Mouse (Mus musculus) embryonic facial prominence, embryonic 12.5 days (tissue): ENCODE results near the gene Tada2b. TPM values are rescaled to one million over a fixed set of nuclear protein-coding genes. Genes with fewer than 3 reads are reported as not detected.

Source experiments
- ATAC-seq: fragments of 200-750 bp; cut with Nextera tagmentation; 2 replicates; pipeline ENCODE4 v1.8.0; 2017; ENCODE audit not compliant: insufficient number of reproducible peaks, insufficient read depth, low FRiP score, low TSS enrichment
- H3K27ac ChIP-seq: fragments of 300-500 bp; sonication (generic); 2 replicates; pipeline ENCODE4 v1.5.1; 2016; ENCODE audit warnings: mild to moderate bottlenecking
- H3K27me3 ChIP-seq: fragments of 300-500 bp; sonication (generic); 2 replicates; pipeline ENCODE4 v1.6.1; 2016; ENCODE audit warnings: mild to moderate bottlenecking, moderate library complexity
- H3K36me3 ChIP-seq: fragments of 300-500 bp; sonication (generic); 2 replicates; pipeline ENCODE4 v1.6.1; 2016; ENCODE audit warnings: mild to moderate bottlenecking
- H3K4me1 ChIP-seq: fragments of 300-500 bp; sonication (generic); 2 replicates; pipeline ENCODE4 v1.6.1; 2016
- H3K4me2 ChIP-seq: fragments of 300-500 bp; sonication (generic); replicated peaks from 2 replicates; pipeline ENCODE4 v1.6.1; 2016; ENCODE audit warnings: mild to moderate bottlenecking, moderate library complexity
- H3K4me3 ChIP-seq: fragments of 300-500 bp; sonication (generic); 2 replicates; pipeline ENCODE4 v1.5.1; 2016; ENCODE audit warnings: mild to moderate bottlenecking
- H3K9ac ChIP-seq: fragments of 300-500 bp; sonication (generic); 2 replicates; pipeline ENCODE4 v1.6.1; 2016; ENCODE audit warnings: mild to moderate bottlenecking, moderate library complexity
- H3K9me3 ChIP-seq: fragments of 300-500 bp; sonication (generic); 2 replicates; pipeline ENCODE4 v1.6.1; 2016; ENCODE audit warnings: mild to moderate bottlenecking, moderate library complexity
- WGBS: fragments of 180-500 bp; shearing (Covaris S2); methylation state at CpG from one replicate; pipeline ENCODE4 v1.1.7; 2016; 5-methylcytosine and 5-hydroxymethylcytosine counted together
- polyA plus RNA-seq: library from polyadenylated mRNA; unstranded; fragments of >200 nt; fragmentation: Nextera tagmentation; extraction: Ambion mirVana; gene quantifications from 2 replicates; pipeline ENCODE4 v1.2.1, GENCODE M21; 2016

Gene Tada2b
- polyA plus RNA-seq, 1 experiment from 2014 or later: 2.3 TPM

DNA sequence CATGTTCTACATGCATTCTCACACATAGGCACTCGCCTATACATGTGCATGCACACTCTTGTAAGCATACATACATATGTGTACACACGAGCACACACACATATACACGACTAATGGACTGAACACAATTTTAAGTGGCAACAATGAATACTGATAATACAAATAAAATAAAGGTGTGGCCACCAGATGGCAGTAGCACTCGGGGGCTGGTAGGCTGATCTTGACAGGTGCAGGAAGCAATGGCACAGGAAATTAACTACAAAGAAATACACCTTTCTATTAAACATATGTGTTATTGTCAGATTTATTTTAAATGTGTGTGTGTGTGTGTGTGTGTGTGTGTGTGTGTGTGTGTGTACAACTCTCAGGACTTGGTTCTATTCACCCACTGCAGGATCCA lies 25.2 kb downstream of the Tada2b start:
- 16% methylated on average over 4 of the region's 4 CpGs for WGBS
- H3K4me2 ChIP-seq: no peak overlapping the region
- ATAC-seq: no peak
- H3K36me3 ChIP-seq: no peaks in the 10 kb centered on the region
- no peaks in the 10 kb centered on the region for H3K9me3 ChIP-seq
- H3K9ac ChIP-seq: no peak overlapping the region
- H3K4me3 ChIP-seq: no peak overlapping the region
- H3K27me3 ChIP-seq: no peaks in the 10 kb centered on the region
- peaks cover 3% of the 10 kb centered on the region for H3K4me1 ChIP-seq
- no peak overlapping the region for H3K27ac ChIP-seq

DNA sequence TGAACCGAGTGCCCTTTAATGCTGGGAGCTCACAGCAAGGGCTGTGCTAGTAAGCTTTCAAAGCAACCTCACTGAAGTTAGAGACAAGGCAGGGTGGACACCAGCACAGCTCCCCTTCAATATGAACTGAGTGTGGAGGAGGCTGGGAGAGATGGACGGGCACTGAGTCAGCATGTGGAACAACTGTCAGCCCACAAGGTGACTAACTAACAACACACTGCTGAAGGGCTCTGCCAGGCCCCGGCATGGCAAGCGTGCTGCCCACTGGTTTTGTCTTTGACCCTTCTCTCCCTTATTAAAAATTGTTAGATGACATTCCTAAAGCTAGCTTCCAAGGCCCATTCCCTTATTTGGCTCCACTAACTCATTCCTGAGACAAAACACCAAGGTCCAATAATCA lies 26.4 kb downstream of the Tada2b start:
- no peaks in the 10 kb centered on the region for H3K36me3 ChIP-seq
- H3K4me3 ChIP-seq: no peak overlapping the region
- H3K4me2 ChIP-seq: no peak overlapping the region
- H3K9me3 ChIP-seq: no peaks in the 10 kb centered on the region
- no peaks in the 10 kb centered on the region; the same call in 1 of the 2 replicates for H3K4me1 ChIP-seq
- no peak overlapping the region for H3K27ac ChIP-seq
- WGBS: 75% methylated on average over 4 of the region's 4 CpGs
- no peaks in the 10 kb centered on the region for H3K27me3 ChIP-seq
- no peak overlapping the region for H3K9ac ChIP-seq
- ATAC-seq: no peak

DNA sequence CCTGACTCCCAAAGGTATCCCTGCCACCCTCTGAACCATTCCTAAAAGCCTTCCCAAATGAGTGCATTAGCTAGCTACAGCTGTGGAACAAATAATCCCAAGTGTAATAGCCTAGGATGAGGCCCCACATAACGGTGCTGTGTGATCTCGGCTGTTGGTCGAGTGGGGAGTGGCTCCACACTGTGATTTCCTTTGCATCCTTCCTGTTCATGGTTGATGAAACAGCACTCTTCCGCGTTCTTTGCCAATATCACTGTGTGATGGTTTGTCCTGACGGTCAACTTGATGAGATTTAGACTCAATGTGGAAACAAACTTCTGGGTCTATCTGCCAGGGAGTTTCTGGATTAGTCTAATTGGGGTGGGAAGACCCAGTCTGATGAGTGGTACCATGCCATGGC lies 31.3 kb downstream of the Tada2b start:
- Histone ChIP-seq H3K9ac (no peak overlapping the region), H3K27ac (no peak overlapping the region), H3K36me3 (no peaks in the 10 kb centered on the region), H3K4me3 (no peak overlapping the region), H3K4me1 (peaks cover 7% of the 10 kb centered on the region; the same call in 1 of the 2 replicates), H3K27me3 (no peaks in the 10 kb centered on the region), H3K4me2 (no peak overlapping the region), H3K9me3 (no peaks in the 10 kb centered on the region)
- ATAC-seq: no peak
- 80% methylated on average over 6 of the region's 6 CpGs for WGBS

DNA sequence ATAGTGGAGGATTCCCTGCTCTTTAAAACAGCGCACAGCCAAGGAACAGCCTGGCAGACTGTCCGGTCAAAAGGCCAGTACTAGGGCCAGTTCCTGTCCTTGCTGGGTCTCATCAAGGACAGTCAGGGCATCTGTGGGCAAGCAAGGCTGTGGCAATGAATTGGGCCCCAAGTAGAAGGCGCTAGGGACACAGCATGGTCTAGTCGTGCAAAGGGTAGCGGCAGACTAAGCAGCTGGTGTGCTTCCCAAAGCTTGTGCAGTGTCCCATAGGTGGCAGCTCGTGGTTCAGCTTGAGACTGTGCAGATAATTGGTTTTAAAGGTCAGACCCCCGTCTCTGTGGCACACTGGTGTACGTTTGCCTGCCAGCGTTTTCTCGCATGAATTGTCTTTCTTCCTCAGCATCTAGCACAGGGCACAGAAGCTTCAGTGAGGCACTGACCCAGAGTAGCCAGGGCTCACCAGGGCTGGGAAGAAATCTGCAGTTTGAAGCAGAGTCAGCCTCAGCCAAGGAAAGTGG lies 32.2 kb downstream of the Tada2b start:
- H3K9me3 ChIP-seq: no peaks in the 10 kb centered on the region
- peaks cover 7% of the 10 kb centered on the region; the same call in 1 of the 2 replicates for H3K4me1 ChIP-seq
- no peaks in the 10 kb centered on the region for H3K36me3 ChIP-seq
- no peak overlapping the region for H3K9ac ChIP-seq
- WGBS: 65% methylated on average over 10 of the region's 10 CpGs
- H3K4me3 ChIP-seq: no peak overlapping the region
- no peak overlapping the region for H3K4me2 ChIP-seq
- H3K27ac ChIP-seq: no peak overlapping the region
- no peaks in the 10 kb centered on the region for H3K27me3 ChIP-seq
- no peak for ATAC-seq

DNA sequence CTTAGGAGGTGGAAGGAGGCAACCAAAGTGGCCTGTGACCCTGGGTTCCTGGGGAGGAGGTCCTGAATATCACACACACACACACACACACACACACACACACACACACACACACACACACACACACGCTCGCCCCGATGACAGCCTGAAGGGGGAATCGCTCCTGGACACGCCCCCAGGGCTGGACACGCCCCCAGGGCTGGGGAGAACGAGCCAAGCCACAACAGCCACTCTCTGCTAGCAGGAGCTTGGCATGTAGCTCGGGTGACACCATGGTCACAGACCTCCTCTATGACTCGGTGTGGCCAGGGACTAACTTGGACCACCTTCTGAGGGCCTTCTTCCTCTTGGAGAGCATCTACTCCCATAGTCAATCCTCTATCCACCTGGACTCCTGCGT lies 33.0 kb downstream of the Tada2b start:
- Histone ChIP-seq H3K9ac (no peak overlapping the region), H3K36me3 (no peaks in the 10 kb centered on the region), H3K27ac (no peak overlapping the region), H3K9me3 (no peaks in the 10 kb centered on the region), H3K27me3 (no peaks in the 10 kb centered on the region), H3K4me2 (no peak overlapping the region), H3K4me3 (no peak overlapping the region), H3K4me1 (peaks cover 7% of the 10 kb centered on the region; the same call in 1 of the 2 replicates)
- 23% methylated on average over 8 of the region's 10 CpGs for WGBS
- no peak for ATAC-seq

DNA sequence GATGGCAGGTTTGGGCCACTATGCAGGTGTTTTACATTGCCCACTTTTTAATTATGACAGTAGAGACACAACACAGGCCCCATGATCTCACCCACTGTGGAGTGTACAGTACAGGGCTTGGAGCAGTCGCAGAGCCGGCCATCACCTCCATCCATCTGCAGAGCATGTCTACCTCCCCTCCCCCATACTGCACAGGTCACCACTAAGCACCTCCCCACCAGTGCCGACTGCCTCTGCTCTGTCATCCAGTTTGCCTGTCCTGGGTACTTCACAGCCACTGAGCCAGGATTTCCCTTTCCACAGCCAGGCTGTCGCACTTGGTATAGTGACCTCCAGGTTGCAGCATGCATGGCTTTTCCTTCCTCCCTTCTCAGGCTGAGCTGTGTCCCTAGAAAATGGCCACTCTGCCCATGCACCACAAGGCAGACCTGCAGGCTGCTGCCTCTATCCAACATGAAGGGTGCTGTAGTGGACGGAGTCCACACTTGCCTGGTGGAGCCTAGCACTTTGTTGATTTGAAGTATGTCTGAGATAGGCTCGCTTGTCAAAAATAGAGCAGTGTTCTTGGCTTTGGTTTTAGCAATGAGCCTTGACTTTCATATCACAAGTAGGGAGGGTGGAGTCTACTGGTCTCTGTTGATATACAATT lies 34.3 kb downstream of the Tada2b start:
- 72% methylated on average over 6 of the region's 6 CpGs for WGBS
- no peak; the same call in 1 of the 2 replicates for ATAC-seq
- no peak overlapping the region for H3K4me2 ChIP-seq
- no peaks in the 10 kb centered on the region for H3K36me3 ChIP-seq
- no peaks in the 10 kb centered on the region for H3K9me3 ChIP-seq
- peaks cover 7% of the 10 kb centered on the region; the same call in 1 of the 2 replicates for H3K4me1 ChIP-seq
- no peak overlapping the region for H3K9ac ChIP-seq
- H3K27me3 ChIP-seq: peaks cover 5% of the 10 kb centered on the region; the same call in 1 of the 2 replicates
- no peak overlapping the region for H3K27ac ChIP-seq
- H3K4me3 ChIP-seq: no peak overlapping the region

DNA sequence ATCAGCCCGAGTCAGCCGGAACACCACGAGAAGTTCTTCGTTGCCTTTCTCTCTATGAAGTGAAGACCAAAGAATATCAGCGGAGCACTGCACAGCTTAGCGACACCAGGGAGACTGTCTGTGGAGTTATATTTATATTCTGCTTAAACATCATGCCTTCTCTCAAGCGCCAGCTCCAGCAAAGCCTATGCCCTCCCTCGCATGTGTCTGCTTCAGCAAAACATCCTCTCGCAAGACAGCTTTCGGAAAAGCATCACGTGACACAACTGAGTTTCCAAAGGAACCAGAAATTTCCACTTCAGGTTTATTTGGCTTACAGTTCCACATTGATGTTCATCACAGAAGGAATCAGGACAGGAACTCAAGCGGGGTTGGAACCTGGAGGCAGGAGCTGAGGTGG lies 36.2 kb downstream of the Tada2b start:
- H3K4me2 ChIP-seq: no peak overlapping the region
- H3K4me1 ChIP-seq: peaks cover 7% of the 10 kb centered on the region; the same call in 1 of the 2 replicates
- ATAC-seq: no peak
- H3K9me3 ChIP-seq: no peaks in the 10 kb centered on the region
- no peaks in the 10 kb centered on the region for H3K36me3 ChIP-seq
- no peak overlapping the region for H3K4me3 ChIP-seq
- no peak overlapping the region for H3K9ac ChIP-seq
- peaks cover 5% of the 10 kb centered on the region; the same call in 1 of the 2 replicates for H3K27me3 ChIP-seq
- no peak overlapping the region for H3K27ac ChIP-seq
- WGBS: 90% methylated on average over 12 of the region's 12 CpGs

DNA sequence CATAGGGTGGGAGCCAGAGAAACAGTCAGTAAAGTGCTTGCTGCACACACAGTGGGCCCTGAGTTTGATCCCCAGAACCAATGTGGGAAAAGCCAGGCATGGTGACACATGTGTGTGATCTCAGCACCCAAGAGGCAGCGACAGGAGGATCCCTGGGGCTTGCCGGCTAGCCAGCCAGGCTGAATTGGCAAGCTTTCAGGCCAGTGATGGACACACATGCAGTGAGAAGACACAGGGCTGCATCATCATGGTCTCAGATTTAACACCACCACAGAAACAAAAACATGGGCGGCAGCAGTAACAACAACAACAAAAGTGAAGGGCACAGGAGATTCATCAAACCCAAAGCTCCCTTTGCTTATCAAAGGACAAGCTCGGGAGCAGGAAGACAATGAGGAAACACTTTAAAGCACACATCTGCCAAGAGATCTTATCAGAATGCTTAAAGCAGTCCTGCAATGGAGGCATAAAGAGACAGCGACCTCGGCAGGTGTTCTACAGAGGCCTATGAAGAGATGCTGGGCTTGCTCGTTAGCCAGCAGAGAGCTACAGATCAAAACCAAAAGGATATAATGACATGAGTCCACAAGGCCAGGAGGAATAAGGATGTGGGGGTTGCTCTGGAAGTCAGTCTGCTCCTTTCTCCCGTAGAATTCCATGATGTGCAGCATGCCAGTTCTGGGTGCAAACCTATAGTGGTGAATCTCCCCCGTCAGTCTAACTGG lies 37.8 kb downstream of the Tada2b start:
- Histone ChIP-seq H3K9me3 (no peaks in the 10 kb centered on the region), H3K27ac (no peak overlapping the region), H3K4me3 (no peak overlapping the region), H3K4me2 (no peak overlapping the region), H3K27me3 (peaks cover 5% of the 10 kb centered on the region; the same call in 1 of the 2 replicates), H3K9ac (no peak overlapping the region), H3K36me3 (no peaks in the 10 kb centered on the region), H3K4me1 (peaks cover 9% of the 10 kb centered on the region; the same call in 1 of the 2 replicates)
- no peak for ATAC-seq
- 48% methylated on average over 9 of the region's 9 CpGs for WGBS

DNA sequence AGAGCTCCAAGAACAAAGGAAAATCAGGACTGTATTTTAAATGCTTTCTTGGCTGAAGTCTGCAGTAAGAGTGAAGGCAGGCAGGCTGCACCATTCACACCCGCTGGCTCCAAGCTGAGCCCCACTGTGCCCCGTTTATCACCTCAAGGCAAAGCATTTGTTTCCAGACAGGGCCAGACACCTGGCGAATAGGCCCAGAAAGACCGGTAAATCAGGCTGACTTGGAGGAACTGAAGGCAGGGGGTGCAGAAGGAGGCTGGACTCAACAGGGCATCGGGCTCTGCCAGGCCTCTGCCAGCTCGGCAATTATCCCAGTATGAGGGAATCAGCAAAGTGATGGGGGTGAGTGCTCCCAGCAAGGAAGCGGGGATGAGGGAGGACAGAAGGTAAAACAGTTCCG lies 39.1 kb downstream of the Tada2b start:
- H3K4me1 ChIP-seq: peaks cover 6% of the 10 kb centered on the region; the same call in 1 of the 2 replicates
- H3K4me2 ChIP-seq: no peak overlapping the region
- H3K27me3 ChIP-seq: peaks cover 5% of the 10 kb centered on the region; the same call in 1 of the 2 replicates
- ATAC-seq: no peak
- no peak overlapping the region for H3K9ac ChIP-seq
- H3K27ac ChIP-seq: no peak overlapping the region
- H3K4me3 ChIP-seq: no peak overlapping the region
- no peaks in the 10 kb centered on the region for H3K36me3 ChIP-seq
- WGBS: 22% methylated on average over 8 of the region's 8 CpGs
- H3K9me3 ChIP-seq: no peaks in the 10 kb centered on the region

DNA sequence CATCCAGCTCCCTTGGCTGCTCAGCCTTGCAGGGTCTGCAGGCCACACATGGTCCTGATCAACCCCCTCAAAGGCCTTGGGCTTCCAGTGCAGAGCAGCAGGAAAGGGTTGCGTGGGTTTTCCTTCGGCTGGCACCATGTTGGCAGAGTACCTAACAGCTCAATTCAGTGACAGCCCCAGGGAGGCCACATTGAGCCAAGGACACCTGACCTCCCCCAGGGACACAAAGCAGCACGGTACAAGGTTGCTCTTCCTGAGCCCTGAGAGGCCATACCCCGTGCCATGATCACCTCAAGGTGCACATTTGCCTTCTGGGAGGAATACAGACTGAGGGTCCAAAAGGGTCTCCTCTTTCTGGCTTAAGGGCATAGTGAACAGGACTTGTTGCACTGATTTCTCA lies 39.5 kb downstream of the Tada2b start:
- no peak overlapping the region for H3K27ac ChIP-seq
- H3K4me2 ChIP-seq: no peak overlapping the region
- ATAC-seq: no peak
- 57% methylated on average over 4 of the region's 4 CpGs for WGBS
- H3K36me3 ChIP-seq: no peaks in the 10 kb centered on the region
- no peaks in the 10 kb centered on the region for H3K9me3 ChIP-seq
- no peak overlapping the region for H3K4me3 ChIP-seq
- peaks cover 5% of the 10 kb centered on the region; the same call in 1 of the 2 replicates for H3K27me3 ChIP-seq
- no peak overlapping the region for H3K9ac ChIP-seq
- H3K4me1 ChIP-seq: peaks cover 3% of the 10 kb centered on the region; the same call in 1 of the 2 replicates

DNA sequence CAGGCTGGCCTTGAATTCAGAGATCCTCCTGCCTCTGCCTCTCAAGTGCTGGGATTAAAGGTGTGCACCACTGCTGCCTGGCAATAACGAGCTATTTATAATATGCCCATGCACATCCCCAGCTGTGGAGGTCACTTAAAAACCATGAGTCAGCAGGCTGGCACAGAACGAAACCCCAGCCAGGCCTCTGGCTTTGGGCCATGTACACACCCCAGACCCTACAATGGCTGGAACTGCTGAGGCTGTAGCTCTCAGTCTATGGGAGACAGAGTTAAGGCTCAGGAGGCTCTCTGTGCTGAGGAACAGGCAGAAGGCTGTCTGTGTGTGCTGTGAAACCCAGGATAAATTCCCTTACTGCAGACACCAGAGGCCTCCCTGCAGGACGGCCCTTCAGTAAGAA lies 43.3 kb downstream of the Tada2b start:
- ATAC-seq: no peak
- H3K27ac ChIP-seq: no peak overlapping the region

DNA sequence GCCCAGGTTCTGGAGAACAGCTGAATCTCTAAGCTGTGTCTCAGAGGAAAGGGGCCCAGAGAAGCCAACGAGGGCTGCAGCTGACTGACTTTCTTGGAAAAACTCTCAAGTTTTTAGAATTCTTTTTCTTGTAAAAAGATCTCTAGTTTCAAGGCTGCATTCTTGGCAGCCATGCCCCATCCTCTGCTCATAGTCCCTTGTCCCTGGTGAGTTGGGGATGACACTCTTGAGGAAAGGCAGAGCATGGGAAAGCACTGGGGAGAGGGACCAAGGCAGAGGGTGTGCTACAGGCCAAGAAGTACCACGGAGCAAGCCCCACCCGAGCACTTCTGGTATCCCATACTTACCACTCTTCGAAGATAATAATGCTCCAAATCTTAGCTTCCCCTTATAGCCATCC lies 47.2 kb downstream of the Tada2b start:
- WGBS: 80% methylated on average over 4 of the region's 4 CpGs
- no peaks in the 10 kb centered on the region for H3K4me1 ChIP-seq
- H3K27ac ChIP-seq: no peak overlapping the region
- no peak overlapping the region for H3K9ac ChIP-seq
- no peak overlapping the region for H3K4me3 ChIP-seq
- no peak for ATAC-seq
- H3K9me3 ChIP-seq: peaks cover 3% of the 10 kb centered on the region; the same call in 1 of the 2 replicates
- H3K4me2 ChIP-seq: no peak overlapping the region
- no peaks in the 10 kb centered on the region for H3K36me3 ChIP-seq
- no peaks in the 10 kb centered on the region for H3K27me3 ChIP-seq

More for the DNA sequence above, 43.3 kb downstream of the Tada2b start:
- Histone ChIP-seq H3K36me3 (no peaks in the 10 kb centered on the region), H3K9ac (no peak overlapping the region), H3K4me3 (no peak overlapping the region), H3K9me3 (peaks cover 3% of the 10 kb centered on the region; the same call in 1 of the 2 replicates), H3K4me1 (peaks cover 3% of the 10 kb centered on the region; the same call in 1 of the 2 replicates), H3K27me3 (peaks cover 5% of the 10 kb centered on the region; the same call in 1 of the 2 replicates), H3K4me2 (no peak overlapping the region)
- 65% methylated on average over 3 of the region's 3 CpGs for WGBS
